Mouse (Mus musculus) brain, embryonic 14.5 days (tissue): Measurements from ENCODE around the gene Olfr544. TPM values are rescaled to one million over a fixed set of nuclear protein-coding genes. Genes with fewer than 3 reads are reported as not detected.
"Not testable (repeated sequence)": the region's sequence is repeated elsewhere in the genome, so short reads cannot be mapped to it uniquely, and the experiment has no call there.

Experiments used
- DNase-seq: peaks from one replicate; pipeline ENCODE4 v3.0.0-alpha.2; 2011; ENCODE audit warnings: low read depth
- CTCF ChIP-seq: fragments of 200-500 bp; IDR thresholded peaks from 2 replicates; pipeline ENCODE4 v1.5.1; 2012; ENCODE audit warnings: inconsistent platforms, mild to moderate bottlenecking, moderate library complexity, borderline replicate concordance; ENCODE audit not compliant: insufficient read depth, insufficient read length; ENCODE audit errors: extremely low read depth
- POLR2A ChIP-seq: fragments of 200-500 bp; IDR thresholded peaks from 2 replicates; pipeline ENCODE4 v1.6.1; 2012; ENCODE audit warnings: mild to moderate bottlenecking, inconsistent platforms, borderline replicate concordance; ENCODE audit not compliant: poor library complexity, insufficient read depth, insufficient read length, severe bottlenecking; ENCODE audit errors: extremely low read depth
- polyA plus RNA-seq: library from polyadenylated mRNA; depleted of rRNA; stranded (reverse); fragments of >200 nt; gene quantifications from 2 replicates; pipeline ENCODE4 v1.2.3, GENCODE M21; 2012; rRNA removed

Olfr544 gene
- polyA plus RNA-seq: not detected in 2 replicates

DNA sequence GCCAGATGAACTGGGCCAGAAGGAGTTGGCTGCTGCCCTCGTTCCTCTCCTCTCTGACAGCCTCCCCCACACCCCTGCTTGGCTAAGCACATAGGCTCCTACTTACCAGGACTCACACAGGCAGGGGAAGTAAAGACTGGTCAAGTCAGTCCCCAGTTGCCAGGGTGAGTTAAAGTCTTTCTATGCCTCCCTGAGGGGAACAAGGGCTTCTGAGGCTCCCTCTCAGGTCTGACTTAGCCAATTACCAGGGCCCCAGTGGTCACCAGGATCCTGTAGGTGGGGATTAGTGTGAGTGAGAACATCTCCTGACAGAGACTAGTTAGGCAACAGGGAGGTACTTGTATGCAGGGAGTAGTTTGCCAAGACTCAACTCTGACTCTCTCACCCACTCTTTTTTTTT, at the start of gene Olfr544:
TSS of gene Olfr544 (minus strand) at position 153 of the 400 bp plus-strand sequence.
- DNase-seq: no peak
- TF ChIP-seq CTCF: no peak
- no peak for TF ChIP-seq POLR2A

DNA sequence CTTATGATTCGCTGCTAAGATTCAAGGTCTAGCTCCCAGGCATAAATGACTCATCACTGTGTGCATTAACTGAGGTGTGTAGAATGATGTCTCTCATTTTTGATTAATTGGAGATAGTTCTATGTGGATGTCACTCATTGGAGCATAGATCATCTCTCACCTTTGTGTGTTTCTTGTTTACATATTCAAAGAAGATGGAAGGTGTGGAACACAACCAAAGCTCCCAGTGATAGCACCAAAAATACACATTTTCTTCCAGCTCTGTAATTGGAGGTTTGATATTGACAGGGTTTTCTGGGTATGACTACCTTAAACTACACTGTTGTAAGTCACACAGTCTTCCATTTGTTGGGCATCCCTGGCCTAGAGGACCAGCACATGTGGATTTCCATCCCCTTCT, 46.3 kb upstream of the Olfr544 start, which contains the start of gene Olfr547:
TSS of gene Olfr547 (plus strand) at position 301 of the 400 bp plus-strand sequence.
- TF ChIP-seq CTCF: no peak
- no peak for TF ChIP-seq POLR2A
- DNase-seq: no peak

DNA sequence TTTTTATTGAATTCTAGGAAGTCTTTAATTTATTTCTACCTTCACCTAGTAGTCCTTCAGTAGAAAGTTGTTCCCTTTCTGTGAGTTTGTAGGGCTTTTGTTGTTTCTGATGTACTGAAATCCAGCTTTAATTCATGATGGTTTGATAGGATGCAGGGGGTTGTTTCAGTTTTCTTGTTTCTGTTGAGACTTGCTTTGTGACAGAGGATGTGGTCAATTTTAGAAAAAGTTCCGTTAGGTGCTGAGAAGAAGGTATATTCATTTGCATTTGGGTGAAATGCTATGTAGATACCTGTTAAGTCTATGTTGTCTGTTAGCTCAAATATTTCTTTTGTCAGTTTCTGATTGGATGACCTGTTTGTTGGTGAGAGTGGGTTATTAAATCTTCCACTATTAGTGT, 40.9 kb upstream of the Olfr544 start:
- no peak for TF ChIP-seq POLR2A
- TF ChIP-seq CTCF: no peak
- DNase-seq: no peak

DNA sequence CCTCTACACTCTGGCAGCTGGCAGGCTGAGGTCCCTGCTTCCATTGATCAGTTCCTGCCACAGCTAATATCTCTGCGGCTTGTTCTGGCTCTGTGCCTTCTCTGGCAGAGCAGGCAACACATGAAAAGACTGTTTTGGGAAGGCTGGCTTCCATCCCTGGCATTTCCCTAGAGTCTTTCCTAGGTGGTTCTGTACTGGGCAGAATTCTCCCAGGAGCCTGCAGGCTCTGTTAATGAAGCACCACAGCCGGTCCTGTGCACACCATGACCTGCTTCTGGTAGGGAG, 28.9 kb upstream of the Olfr544 start:
- DNase-seq: peak; percentile 80
- no peak for TF ChIP-seq POLR2A
- no peak for TF ChIP-seq CTCF

DNA sequence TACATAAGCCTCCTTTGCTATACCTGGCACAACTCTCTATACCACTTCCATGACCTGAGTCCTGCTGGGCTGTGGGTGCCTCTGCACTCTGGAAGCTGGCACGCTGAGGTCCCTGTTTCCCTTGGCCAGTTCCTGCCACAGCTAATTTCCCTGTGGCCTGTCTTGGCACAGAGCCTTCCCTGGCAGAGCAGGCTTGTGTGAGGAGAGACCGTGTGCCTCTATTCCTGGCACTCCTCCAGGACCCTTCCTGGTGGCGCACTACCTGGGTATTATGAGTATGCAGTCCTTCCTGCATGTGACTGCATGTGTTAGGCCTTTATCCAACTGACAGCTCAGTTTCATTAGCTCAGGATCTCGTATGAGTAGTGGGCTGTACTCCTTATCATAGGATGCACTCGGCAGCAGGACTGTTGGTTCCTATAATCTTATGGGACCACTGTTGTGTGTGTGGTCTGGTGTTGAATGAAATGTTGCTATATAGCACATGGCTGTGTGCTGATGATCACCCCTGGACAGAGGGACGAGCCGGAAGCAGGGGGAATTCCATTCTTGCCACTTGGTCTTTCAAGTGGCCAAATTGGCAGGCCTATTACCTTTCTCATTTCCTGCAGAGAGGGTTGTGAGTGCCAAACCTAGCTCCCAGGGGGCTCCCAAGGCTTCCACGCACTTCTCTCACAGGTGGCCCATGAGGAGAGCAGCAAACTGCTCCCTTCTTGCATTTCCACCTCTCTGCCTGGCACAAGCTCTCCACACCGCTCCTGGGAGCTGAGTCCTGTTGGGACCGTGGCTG, 28.3 kb upstream of the Olfr544 start:
- DNase-seq: peak; percentile 70
- TF ChIP-seq CTCF (no peak), POLR2A (no peak)

GRCm38 (mm10) chr7:102514144-102514543, 26.0 kb upstream of the Olfr544 start:
- no peak for TF ChIP-seq CTCF
- TF ChIP-seq POLR2A: no peak
- no peak for DNase-seq

DNA sequence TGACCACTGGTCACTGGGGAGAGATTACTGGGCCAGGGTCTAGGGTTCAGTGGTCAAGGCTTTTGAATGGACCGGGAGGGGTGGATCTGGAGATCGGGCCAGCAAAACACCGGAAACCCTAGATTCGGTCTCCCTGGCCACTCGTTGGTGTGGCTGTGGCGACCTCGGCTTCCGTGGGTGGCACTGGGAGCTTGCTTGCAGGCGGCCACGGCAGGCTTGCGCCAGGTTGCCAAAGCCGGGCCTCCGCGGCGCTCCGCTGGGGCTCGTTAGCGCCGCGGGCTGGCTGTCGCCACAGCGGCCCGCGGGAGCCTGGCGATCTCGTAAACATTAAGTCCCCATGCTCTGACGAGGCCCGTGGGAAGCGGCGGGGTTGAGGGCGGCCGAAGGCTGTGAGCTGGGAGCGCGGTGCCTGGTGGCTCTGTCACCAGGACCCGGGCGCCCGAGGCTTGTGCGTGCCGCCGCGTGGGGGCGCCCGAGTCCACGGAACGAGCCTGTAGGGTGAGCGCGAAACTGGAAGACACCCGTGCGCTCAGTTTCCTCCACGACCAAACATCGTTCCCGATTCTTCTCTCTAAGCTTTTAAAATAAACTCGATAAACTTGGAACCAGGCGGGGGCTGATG, 24.8 kb upstream of the Olfr544 start:
- peak; percentile 90 for DNase-seq
- TF ChIP-seq CTCF: peak; percentile 86
- TF ChIP-seq POLR2A: no peak

DNA sequence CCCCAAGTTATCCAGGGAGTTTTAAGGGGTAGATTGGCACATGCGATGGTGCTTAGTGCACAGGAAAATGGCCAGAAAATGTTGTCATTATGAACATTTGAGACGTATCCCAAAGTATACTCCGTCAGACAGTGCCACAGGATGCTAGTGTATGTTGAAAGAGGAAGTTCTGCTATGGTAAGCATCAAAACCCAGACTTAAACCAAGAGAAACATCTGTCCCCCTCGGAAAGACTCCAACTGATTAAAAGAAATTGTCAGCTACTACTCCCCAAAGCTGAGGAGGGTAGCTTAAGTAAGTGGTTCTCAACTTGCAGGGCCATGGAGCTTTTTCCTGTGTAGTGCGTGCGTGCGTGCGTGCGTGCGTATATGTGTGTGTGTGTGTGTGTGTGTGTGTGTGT, 23.8 kb upstream of the Olfr544 start:
- TF ChIP-seq CTCF: no peak
- DNase-seq: no peak

GRCm38 (mm10) chr7:102509726-102510125, 21.6 kb upstream of the Olfr544 start:
- no peak for TF ChIP-seq POLR2A
- TF ChIP-seq CTCF: no peak

GRCm38 (mm10) chr7:102508666-102509065, 20.6 kb upstream of the Olfr544 start:
- TF ChIP-seq CTCF: no peak
- no peak for TF ChIP-seq POLR2A

More at GRCm38 (mm10) chr7:102509726-102510125, 21.6 kb upstream of the Olfr544 start:
- no peak for DNase-seq

DNA sequence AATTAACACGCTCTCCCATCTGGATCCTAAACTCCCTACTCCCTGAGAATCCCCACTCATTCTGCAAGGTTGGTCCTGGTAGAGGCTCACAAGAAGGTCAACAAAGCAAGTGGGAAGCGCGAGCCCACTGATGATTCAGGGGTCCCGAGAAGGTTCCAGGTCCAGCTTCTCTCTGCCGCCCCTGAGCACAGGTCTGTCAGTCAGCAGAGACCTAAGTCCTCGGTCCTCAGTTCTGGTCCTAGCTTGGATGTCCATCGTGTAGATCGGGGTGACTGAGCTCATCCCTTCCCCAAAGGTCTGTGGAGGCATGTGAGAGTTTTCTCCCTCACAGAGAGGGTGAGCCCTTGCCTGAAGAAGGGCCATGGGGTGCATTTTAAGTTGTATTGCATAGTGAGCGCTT, 20.0 kb upstream of the Olfr544 start:
- no peak for DNase-seq
- TF ChIP-seq POLR2A (no peak), CTCF (no peak)

More at GRCm38 (mm10) chr7:102508666-102509065, 20.6 kb upstream of the Olfr544 start:
- DNase-seq: no peak

- TF ChIP-seq CTCF (peak; percentile 92), POLR2A (no peak)
Measured at GRCm38 (mm10) chr7:102506848-102507247, 18.7 kb upstream of the Olfr544 start.

DNA sequence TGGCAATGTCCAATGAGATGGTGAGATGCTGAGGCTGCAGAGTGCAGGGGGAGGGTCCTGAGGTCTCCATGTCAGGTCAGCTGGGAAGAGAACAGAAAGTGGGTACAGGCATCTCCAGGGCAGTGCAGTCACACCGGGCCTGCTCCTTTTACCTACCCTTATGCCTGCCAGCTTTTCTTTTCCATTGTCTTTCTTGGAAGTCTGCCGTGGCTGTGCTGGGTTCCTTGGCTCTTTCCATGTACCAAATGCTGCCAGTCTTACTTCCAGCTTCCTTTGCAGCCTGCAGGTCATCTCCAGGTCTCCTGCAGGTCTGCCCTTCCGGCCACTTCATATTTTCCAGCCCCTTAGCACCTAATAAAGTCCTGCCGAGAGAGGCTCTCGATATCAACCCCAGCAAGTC, 13.9 kb upstream of the Olfr544 start:
- DNase-seq: no peak
- no peak for TF ChIP-seq CTCF
- TF ChIP-seq POLR2A: no peak

More at GRCm38 (mm10) chr7:102506848-102507247, 18.7 kb upstream of the Olfr544 start:
- peak; percentile 79 for DNase-seq

GRCm38 (mm10) chr7:102499473-102499872, 11.4 kb upstream of the Olfr544 start, which contains the start of gene Olfr545:
Gene Olfr545 (minus strand): TSS chr7:102499573.
- no peak for DNase-seq
- no peak for TF ChIP-seq POLR2A
- no peak for TF ChIP-seq CTCF

GRCm38 (mm10) chr7:102494416-102494815, 6.3 kb upstream of the Olfr544 start:
- not testable (repeated sequence) for DNase-seq
